Mouse (Mus musculus) liver, embryonic 15.5 days (tissue): ENCODE data around the gene Itpk1. TPM values are rescaled to one million over a fixed set of nuclear protein-coding genes. Genes with fewer than 3 reads are reported as not detected.
A peak's percentile ranks its signal among the peaks of the same experiment; 100 is the strongest.

Experiments
- ATAC-seq: fragments of 200-750 bp; cut with Nextera tagmentation; 2 replicates; pipeline ENCODE4 v1.8.0; 2017; ENCODE audit warnings: moderate number of reproducible peaks, mild to moderate bottlenecking, moderate library complexity; ENCODE audit not compliant: insufficient read depth
- H3K27ac ChIP-seq: fragments of 300-500 bp; sonication (generic); replicated peaks from 2 replicates; pipeline ENCODE4 v1.5.1; 2015; ENCODE audit warnings: mild to moderate bottlenecking, inconsistent platforms
- H3K27me3 ChIP-seq: fragments of 300-500 bp; sonication (generic); 2 replicates; pipeline ENCODE4 v1.6.1; 2015; ENCODE audit warnings: mild to moderate bottlenecking, inconsistent platforms
- H3K36me3 ChIP-seq: fragments of 300-500 bp; sonication (generic); replicated peaks from 2 replicates; pipeline ENCODE4 v1.6.1; 2015; ENCODE audit warnings: moderate library complexity, mild to moderate bottlenecking, inconsistent platforms
- H3K4me1 ChIP-seq: fragments of 300-500 bp; sonication (generic); replicated peaks from 2 replicates; pipeline ENCODE4 v1.6.1; 2015; ENCODE audit warnings: inconsistent platforms
- H3K4me2 ChIP-seq: fragments of 300-500 bp; sonication (generic); 2 replicates; pipeline ENCODE4 v1.6.1; 2015; ENCODE audit warnings: moderate library complexity, mild to moderate bottlenecking, inconsistent platforms
- H3K4me3 ChIP-seq: fragments of 300-500 bp; sonication (generic); replicated peaks from 2 replicates; pipeline ENCODE4 v1.5.1; 2015; ENCODE audit warnings: mild to moderate bottlenecking, inconsistent platforms
- H3K9ac ChIP-seq: fragments of 300-500 bp; sonication (generic); 2 replicates; pipeline ENCODE4 v1.6.1; 2015; ENCODE audit warnings: moderate library complexity, mild to moderate bottlenecking, inconsistent platforms
- H3K9me3 ChIP-seq: fragments of 300-500 bp; sonication (generic); replicated peaks from 2 replicates; pipeline ENCODE4 v1.6.1; 2016; ENCODE audit warnings: inconsistent platforms
- WGBS: fragments of 180-500 bp; shearing (Covaris S2); methylation state at CpG from one replicate; pipeline ENCODE4 v1.1.7; 2015; ENCODE audit warnings: mixed read lengths; ENCODE audit not compliant: insufficient replicate concordance; 5-methylcytosine and 5-hydroxymethylcytosine counted together
- polyA plus RNA-seq: library from polyadenylated mRNA; unstranded; fragments of >200 nt; fragmentation: Nextera tagmentation; extraction: Ambion mirVana; gene quantifications from 2 replicates; pipeline ENCODE4 v1.2.1, GENCODE M21; 2015

Gene Itpk1
- 4.0 and 5.2 TPM in 2 replicates for polyA plus RNA-seq

DNA sequence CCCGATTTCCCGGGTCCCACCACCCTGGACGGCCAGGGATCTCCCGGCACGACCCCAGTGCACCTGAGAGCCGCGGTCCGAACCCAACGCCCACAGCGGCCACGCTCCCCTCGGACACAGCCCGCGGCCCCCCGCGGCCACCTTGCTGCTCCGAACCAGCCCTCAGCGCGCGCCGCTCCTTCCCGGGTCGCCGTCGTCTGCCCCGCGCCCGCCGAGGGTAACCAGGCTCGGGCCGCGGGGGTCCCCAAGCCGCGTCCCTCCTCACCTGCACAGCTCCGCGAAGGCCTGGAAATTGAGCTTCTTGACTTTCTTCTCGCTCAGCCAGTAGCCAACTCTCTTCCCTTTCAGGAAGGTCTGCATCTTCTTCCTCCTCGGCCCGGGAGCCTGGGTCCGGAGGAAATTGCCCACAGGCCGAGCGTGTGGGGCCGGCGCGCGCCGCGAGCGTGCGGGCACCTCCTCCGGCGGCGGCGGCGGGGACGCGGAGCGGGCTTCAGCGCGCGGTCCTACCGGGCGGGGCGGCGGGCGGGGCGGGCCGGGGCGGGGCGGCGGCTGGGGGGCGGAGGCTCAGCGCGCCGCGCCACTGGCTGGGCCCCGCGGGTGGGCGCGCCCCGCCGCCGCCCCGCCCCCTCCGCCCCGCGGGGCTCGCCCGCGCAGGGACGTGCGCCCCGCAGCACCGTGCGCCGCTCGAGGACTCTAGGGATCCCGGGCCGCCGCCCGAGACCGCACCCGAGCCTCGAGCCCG is at the start of gene Itpk1:
TSS of gene Itpk1 (minus strand) at position 474 of the 742 bp plus-strand sequence.
- WGBS: under 1% methylated on average over 66 of the region's 105 CpGs

DNA sequence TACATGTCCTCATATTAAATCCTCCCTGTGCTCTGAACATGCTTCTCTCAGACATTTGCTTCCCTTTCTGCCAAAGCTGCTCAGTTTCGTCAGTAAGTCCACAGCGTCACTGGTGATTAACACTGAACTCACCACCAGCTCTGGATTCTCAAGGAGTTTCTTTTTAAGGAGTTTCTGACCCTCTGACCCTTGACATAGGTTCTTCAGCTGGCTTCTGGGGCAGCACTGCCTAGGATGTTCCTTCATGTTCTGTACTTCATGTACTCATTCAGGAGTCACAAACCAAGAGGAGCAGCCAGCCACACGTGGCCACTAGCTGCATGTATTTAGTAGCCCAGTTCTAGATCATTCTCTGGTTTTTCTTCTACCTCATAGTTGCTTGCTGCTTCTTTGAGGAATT is 43.5 kb upstream of the Itpk1 start:
- H3K27me3 ChIP-seq: no peaks in the 10 kb centered on the region
- ATAC-seq: no peak
- H3K4me2 ChIP-seq: no peak overlapping the region
- WGBS: 78% methylated on average over 3 of the region's 3 CpGs
- H3K9ac ChIP-seq: no peak overlapping the region
- no peaks in the 10 kb centered on the region for H3K9me3 ChIP-seq
- H3K27ac ChIP-seq: no peak overlapping the region
- peaks cover 34% of the 10 kb centered on the region for H3K36me3 ChIP-seq
- peaks cover 30% of the 10 kb centered on the region for H3K4me1 ChIP-seq
- H3K4me3 ChIP-seq: no peak overlapping the region

More for the DNA sequence above, at the start of gene Itpk1:
- peak; percentile 92 for ATAC-seq
- H3K27me3 ChIP-seq: peaks cover 42% of the 10 kb centered on the region
- peak within 1 kb of the TSS; percentile 98 for H3K4me2 ChIP-seq
- H3K4me3 ChIP-seq: peak within 1 kb of the TSS; percentile 74
- peaks cover 50% of the 10 kb centered on the region for H3K4me1 ChIP-seq
- H3K36me3 ChIP-seq: no peaks in the 10 kb centered on the region
- peak within 1 kb of the TSS; percentile 85 for H3K27ac ChIP-seq
- H3K9ac ChIP-seq: peak within 1 kb of the TSS; percentile 72
- no peaks in the 10 kb centered on the region for H3K9me3 ChIP-seq

DNA sequence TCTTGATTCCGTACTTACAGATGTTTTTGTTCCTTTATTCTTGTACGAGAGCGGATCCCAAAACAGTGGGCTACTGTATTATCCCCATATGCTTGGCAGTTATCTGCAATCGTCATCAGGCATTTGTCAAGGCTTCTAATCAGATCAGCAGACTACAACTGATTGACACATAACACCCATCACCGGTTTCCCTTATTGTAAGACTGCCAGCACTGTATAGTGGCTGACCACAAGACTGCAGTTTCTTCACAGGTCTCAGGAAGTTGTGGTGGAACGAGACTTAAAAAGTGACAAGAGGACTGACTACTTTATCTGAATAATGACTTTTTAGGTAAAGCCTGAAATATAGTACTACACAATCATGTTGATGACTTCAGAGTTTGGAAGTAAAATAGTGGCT is 40.1 kb upstream of the Itpk1 start:
- Histone ChIP-seq H3K4me1 (peaks cover 43% of the 10 kb centered on the region), H3K9ac (peak overlapping the region; percentile 92), H3K4me2 (peak overlapping the region; percentile 78), H3K27ac (peak overlapping the region; percentile 96), H3K4me3 (peak overlapping the region; percentile 92), H3K9me3 (no peaks in the 10 kb centered on the region), H3K36me3 (peaks cover 34% of the 10 kb centered on the region), H3K27me3 (no peaks in the 10 kb centered on the region)
- WGBS: 18% methylated on average over 6 of the region's 6 CpGs
- ATAC-seq: no peak

DNA sequence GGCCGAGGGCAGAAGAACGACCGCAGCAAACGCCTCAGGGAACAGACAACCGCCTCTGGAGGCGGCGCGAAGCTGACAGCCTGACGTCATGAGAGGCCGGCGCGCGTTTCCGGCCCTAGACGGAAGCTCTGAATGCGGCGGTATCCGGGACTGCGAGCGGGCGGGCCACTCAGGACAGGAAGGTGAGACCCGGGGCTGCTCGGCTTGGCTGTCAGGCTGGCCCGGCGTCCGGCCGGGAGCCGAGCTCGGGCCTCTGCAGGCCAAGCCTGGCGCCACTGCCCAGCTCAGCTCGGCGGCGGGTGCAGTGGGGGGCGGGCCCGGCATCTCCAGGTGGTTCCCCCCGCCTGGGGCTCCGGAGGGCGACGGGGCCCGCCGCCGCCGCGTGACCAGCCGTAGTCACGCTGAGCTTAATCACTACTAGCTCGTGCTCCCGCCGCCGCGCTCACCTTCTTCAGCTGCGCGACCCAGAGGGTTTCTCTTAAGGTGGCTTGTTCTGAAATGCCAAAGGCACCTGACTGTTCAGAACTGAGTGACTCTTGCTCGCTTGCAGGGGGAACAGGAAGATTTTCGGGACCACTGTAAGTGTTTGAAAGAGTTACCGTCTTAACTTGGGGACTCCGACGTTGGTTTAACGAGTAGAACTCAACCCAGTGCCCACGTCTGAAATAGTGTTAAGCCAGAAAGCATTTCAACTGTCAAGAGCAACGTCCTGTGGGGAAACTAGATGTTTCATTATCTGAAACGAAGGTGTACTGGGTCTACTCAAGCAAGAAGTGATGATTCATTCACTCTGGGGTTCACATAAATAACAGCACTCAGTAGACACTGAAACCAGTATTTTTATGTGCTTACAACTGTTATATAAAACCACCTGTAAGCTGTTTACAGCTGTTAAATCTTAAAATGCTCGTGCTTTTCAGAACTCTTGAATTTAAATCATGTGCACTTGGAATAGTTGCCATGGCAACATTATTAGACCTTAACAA is 39.2 kb upstream of the Itpk1 start, which contains the start of the genes Moap1 and Tmem251:
TSS of gene Moap1 (minus strand) at position 73 of the 986 bp plus-strand sequence.
TSS of gene Tmem251 (plus strand) at position 174 of the 986 bp plus-strand sequence.
- peak; percentile 96 for ATAC-seq
- under 1% methylated on average over 63 of the region's 63 CpGs for WGBS
- peaks cover 38% of the 10 kb centered on the region for H3K4me1 ChIP-seq
- H3K9ac ChIP-seq: peak within 1 kb of the TSS; percentile 92
- no peaks in the 10 kb centered on the region for H3K9me3 ChIP-seq
- H3K4me2 ChIP-seq: peak within 1 kb of the TSS; percentile 78
- H3K36me3 ChIP-seq: peaks cover 29% of the 10 kb centered on the region
- H3K4me3 ChIP-seq: peak within 1 kb of the TSS; percentile 92
- no peaks in the 10 kb centered on the region for H3K27me3 ChIP-seq
- H3K27ac ChIP-seq: peak within 1 kb of the TSS; percentile 96

DNA sequence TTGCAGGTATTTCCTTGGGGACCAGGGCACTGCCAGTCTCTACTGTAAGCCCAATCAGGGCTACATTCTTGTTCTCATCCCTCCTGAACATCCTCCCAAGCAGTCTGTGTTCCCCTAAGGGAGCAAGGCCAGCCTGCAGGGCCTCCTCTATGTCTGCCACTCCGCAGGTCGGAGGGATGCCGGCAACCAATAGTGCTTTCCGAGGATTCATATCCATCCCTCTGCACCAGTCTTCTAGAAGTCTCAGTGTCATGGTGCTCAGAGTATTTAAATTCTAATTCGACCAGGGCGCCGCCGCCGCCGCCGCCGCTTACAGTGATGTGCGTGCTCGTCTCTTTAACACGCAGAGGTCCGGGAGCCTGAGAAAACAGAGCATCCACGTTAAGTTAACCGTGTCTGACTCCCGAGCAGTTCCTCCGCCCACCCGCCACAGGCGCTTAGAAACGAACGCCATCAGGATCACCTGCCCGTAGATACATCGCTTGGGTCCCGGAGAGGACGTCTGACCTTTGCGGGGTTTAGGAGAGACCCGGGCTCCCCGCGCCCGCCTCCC is 38.4 kb upstream of the Itpk1 start:
- Histone ChIP-seq H3K27ac (peak overlapping the region; percentile 96), H3K4me2 (peak overlapping the region; percentile 78), H3K27me3 (no peaks in the 10 kb centered on the region), H3K36me3 (peaks cover 21% of the 10 kb centered on the region), H3K4me1 (peaks cover 31% of the 10 kb centered on the region), H3K4me3 (peak overlapping the region; percentile 92), H3K9ac (peak overlapping the region; percentile 92), H3K9me3 (no peaks in the 10 kb centered on the region)
- ATAC-seq: peak; percentile 62
- 1% methylated on average over 33 of the region's 33 CpGs for WGBS

DNA sequence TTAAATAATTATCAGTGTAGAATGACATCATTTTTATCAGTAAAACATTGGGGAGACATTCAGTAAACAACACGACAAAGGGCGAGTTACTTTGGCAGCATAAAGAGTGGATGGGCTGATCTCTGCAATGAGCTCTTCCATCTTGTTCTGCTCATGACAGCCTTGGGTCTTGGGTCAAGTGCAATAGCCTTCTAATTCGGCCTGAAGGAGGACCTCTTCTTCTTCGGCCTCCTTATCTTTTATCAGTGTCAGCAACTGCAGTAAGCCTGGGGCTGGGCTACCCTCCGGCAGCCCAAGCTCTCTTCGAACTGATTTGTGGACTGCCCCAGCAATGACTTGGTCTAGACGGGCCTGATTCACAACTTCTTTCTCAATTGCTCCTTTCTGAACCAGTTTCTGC is 37.3 kb upstream of the Itpk1 start:
- 45% methylated on average over 7 of the region's 7 CpGs for WGBS
- ATAC-seq: no peak
- Histone ChIP-seq H3K4me2 (peak overlapping the region; percentile 78; the same call in 1 of the 2 replicates), H3K9ac (no peak overlapping the region), H3K4me1 (peaks cover 31% of the 10 kb centered on the region), H3K27ac (no peak overlapping the region), H3K9me3 (no peaks in the 10 kb centered on the region), H3K27me3 (no peaks in the 10 kb centered on the region), H3K4me3 (no peak overlapping the region), H3K36me3 (0 out of 2 replicates have a peak, but pooled peaks cover 11% of the 10 kb centered on the region)

DNA sequence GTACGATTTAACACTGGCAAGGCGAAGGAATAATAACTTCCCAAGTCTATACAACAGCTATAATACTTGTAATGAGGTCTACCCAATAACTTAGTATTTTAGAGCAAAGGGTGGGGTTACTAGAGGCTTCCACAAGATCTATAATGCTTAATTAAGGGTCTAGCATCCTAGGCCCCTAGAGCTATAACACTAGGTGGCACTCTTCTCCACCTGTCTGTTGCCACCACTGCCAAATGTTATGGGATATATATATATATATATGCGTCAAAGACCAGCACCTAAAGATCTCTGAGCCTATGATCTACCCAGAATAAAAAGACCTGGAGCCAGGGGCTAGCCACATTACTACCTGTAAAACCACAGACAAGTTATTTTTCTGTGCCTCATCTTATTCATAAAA is 35.6 kb upstream of the Itpk1 start:
- H3K27ac ChIP-seq: no peak overlapping the region
- no peak overlapping the region for H3K4me2 ChIP-seq
- H3K27me3 ChIP-seq: no peaks in the 10 kb centered on the region
- no peaks in the 10 kb centered on the region for H3K9me3 ChIP-seq
- 57% methylated on average over 3 of the region's 3 CpGs for WGBS
- H3K4me1 ChIP-seq: peaks cover 25% of the 10 kb centered on the region
- H3K4me3 ChIP-seq: no peak overlapping the region
- H3K9ac ChIP-seq: no peak overlapping the region
- ATAC-seq: no peak
- H3K36me3 ChIP-seq: no peaks in the 10 kb centered on the region

DNA sequence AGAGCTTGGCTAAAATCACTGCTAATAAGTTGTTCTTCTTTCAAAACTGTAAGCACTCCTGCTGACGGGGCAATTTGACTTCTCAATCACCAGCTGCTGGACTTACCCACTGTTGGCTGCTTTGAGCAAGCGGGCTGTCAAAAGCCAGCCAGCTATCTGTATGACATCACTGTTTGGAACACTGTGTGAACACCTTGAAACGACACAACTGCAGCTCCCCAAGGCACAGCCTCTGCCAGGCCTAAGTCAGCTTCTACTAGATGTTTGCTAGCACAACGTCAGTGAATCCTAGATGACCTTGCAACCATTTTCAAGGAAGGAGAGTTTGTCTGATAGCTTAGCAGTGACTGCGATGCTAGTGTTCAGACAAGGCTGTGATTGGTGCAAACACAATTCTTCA is 34.4 kb upstream of the Itpk1 start:
- no peaks in the 10 kb centered on the region for H3K27me3 ChIP-seq
- no peak overlapping the region for H3K9ac ChIP-seq
- no peak overlapping the region for H3K27ac ChIP-seq
- H3K4me1 ChIP-seq: peaks cover 15% of the 10 kb centered on the region
- H3K9me3 ChIP-seq: no peaks in the 10 kb centered on the region
- no peak overlapping the region for H3K4me3 ChIP-seq
- H3K36me3 ChIP-seq: no peaks in the 10 kb centered on the region
- no peak for ATAC-seq
- H3K4me2 ChIP-seq: no peak overlapping the region
- 70% methylated on average over 5 of the region's 5 CpGs for WGBS

DNA sequence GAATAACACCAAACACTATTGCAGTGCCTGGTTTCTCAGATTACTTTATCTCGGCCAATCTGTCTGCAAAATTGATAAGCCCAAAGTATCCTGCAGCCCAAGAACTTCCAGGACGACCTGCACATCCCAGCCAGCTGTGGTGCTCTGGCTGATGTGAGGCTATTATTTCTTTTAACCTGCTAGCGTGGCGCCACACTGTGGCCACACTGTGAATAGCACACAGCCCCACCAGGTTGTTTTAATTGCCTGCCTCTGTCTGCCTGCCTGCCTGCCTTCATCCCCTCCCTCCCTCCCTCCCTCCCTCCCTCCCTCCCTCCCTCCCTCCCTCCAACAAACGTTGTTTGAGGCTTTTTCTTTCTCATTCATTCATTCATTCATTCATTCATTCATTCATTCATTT is 28.7 kb upstream of the Itpk1 start:
- no peak for ATAC-seq
- Histone ChIP-seq H3K4me1 (peaks cover 27% of the 10 kb centered on the region), H3K4me2 (no peak overlapping the region), H3K27me3 (no peaks in the 10 kb centered on the region), H3K36me3 (no peaks in the 10 kb centered on the region), H3K9me3 (no peaks in the 10 kb centered on the region), H3K27ac (no peak overlapping the region), H3K9ac (no peak overlapping the region), H3K4me3 (no peak overlapping the region)
- 6% methylated on average over 5 of the region's 5 CpGs for WGBS

DNA sequence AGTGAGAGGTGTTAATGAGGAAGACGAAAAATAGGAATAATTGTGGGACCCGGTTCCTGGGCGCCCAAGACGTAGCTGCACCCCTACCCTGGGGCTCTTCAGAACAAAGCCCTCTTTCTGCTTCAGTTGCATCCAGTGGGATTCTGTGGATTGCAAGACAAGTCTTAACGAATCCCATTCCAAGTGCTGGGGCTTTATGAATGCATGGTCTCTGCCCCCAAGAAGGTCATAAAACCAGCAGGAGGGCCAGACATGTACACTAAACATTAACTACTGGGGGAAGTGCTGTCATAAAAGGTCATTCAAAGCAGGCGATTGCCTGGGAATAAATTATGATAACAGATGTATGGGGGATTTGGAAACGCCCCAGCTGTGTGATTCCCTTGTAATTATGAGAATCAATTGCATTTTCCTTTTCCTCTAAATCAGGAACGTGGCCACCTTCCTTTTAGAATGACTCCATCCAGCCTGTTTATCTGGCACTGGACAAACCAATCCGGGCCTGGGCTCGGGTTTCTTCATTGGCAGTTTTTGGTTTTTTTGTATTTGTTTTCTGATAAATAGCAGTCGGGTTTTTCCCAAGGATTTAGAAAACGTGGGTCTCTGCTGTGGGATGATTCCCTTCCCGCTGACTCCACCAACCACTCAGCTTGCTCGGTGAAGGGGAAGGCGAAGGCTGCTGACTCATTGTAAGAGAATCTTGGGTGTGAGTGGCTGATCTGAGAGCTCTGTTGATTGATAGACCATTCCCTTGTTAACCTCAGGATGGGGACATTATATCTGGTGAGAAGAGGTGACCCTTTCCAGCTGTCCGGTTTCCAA is 26.3 kb upstream of the Itpk1 start:
- no peak for ATAC-seq
- no peaks in the 10 kb centered on the region for H3K27me3 ChIP-seq
- no peaks in the 10 kb centered on the region for H3K36me3 ChIP-seq
- H3K9ac ChIP-seq: no peak overlapping the region
- peak overlapping the region; percentile 24; the same call in 1 of the 2 replicates for H3K4me3 ChIP-seq
- H3K9me3 ChIP-seq: no peaks in the 10 kb centered on the region
- peaks cover 27% of the 10 kb centered on the region for H3K4me1 ChIP-seq
- no peak overlapping the region for H3K27ac ChIP-seq
- 38% methylated on average over 16 of the region's 16 CpGs for WGBS
- peak overlapping the region; percentile 55 for H3K4me2 ChIP-seq
